ENCODE assay signal across 14 mouse cellular contexts in genomic region chrX:153231240-153231639, GRCm38 (mm10).
"Had no signal": no experiment of that assay in that cellular context is flagged by ENCODE, and none has a peak within 500 bp of the region (broad histone marks: within the 10 kb centered on the region; RNA-seq: fewer than 3 reads in every experiment).

No protein-coding gene starts in this region.

- H3K36me3 ChIP-seq: midbrain, embryonic 10.5 days; midbrain, embryonic 12.5 days; neural tube, embryonic 12.5 days; stomach, embryonic 15.5 days had no signal

- H3K4me1 ChIP-seq: neural tube, embryonic 12.5 days; stomach, embryonic 15.5 days had no signal

- H3K9ac ChIP-seq: liver, embryonic 14.5 days; lung, embryonic 14.5 days; midbrain, embryonic 12.5 days; neural tube, embryonic 12.5 days; stomach, embryonic 15.5 days had no signal

- H3K4me2 ChIP-seq: lung, embryonic 14.5 days; midbrain, embryonic 12.5 days; neural tube, embryonic 12.5 days; stomach, embryonic 15.5 days had no signal

- H3K27me3 ChIP-seq: neural tube, embryonic 12.5 days; stomach, embryonic 15.5 days had no signal

- H3K4me3 ChIP-seq: midbrain, embryonic 10.5 days; midbrain, embryonic 12.5 days; neural tube, embryonic 12.5 days; stomach, embryonic 15.5 days had no signal

- DNase-seq: lung, adult 18-20 months; lung, embryonic 14.5 days; lung, postnatal 4 days; midbrain, embryonic 14.5 days; right cerebral cortex, postnatal 14 days; thymus, adult 2 months; thymus, postnatal 25 days; thymus, postnatal 4 days had no signal

- H3K27ac ChIP-seq: liver, embryonic 14.5 days; midbrain, embryonic 10.5 days; midbrain, embryonic 12.5 days; neural tube, embryonic 12.5 days; stomach, embryonic 15.5 days; stomach, postnatal 0 days had no signal

- H3K9me3 ChIP-seq: midbrain, embryonic 10.5 days; midbrain, embryonic 12.5 days; neural tube, embryonic 12.5 days; stomach, embryonic 15.5 days had no signal
